Mouse (Mus musculus): ENCODE measurements at regions not wholly inside any gene's neighbourhood (a gene's known extent, or its start where the extent isn't known, plus 50 kb on each side); places are given as distances from the start of the nearest gene placed in this dataset.

DNA sequence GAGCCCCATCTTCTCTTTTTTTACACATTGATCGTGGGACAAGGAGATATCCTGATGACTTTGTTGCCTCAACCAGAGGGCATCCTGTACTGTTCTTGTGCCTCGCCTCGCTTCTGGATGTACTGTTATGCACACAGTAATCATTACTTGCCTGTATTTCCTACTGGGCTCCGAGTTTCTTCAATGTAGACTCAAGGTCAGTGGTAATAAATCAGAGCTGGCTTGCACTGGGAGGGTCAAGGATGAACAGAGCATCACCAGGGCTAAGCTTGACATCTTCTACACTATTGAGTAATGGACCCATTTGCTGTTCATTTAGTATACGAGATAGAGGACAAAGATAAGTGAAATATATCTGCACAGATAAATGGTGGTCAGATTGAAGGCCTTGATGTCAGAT, 295.1 kb upstream of the Igfbp3 start:
- no peak for DNase-seq (ENCODE audit: low spot score)

DNA sequence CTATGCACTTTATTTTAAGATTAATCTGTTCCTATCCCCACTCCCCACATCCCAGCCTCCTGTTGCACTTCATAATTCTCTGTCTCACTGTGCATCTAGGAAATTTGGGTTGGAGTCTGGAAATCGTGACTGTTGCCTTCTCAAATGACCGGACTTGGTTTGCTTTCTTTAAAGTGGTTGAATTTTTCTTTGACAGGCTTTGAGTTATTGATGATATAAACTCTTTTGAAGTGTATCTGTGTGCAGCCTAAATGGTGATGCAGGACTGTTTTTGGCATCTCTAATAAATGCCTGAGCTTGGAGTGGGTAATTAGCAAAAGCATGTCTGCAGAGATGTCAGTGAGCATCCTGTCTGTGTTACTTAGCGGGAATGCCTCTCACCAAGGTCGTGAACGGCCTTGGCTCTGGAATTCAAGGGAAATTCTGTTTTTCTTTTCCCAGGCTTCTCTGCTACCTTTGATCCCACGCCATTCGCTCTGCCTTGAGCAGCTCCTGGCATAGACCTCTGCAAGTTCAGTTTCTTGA, 292.8 kb upstream of the Igfbp3 start:
- DNase-seq (ENCODE audit: low spot score): no peak

DNA sequence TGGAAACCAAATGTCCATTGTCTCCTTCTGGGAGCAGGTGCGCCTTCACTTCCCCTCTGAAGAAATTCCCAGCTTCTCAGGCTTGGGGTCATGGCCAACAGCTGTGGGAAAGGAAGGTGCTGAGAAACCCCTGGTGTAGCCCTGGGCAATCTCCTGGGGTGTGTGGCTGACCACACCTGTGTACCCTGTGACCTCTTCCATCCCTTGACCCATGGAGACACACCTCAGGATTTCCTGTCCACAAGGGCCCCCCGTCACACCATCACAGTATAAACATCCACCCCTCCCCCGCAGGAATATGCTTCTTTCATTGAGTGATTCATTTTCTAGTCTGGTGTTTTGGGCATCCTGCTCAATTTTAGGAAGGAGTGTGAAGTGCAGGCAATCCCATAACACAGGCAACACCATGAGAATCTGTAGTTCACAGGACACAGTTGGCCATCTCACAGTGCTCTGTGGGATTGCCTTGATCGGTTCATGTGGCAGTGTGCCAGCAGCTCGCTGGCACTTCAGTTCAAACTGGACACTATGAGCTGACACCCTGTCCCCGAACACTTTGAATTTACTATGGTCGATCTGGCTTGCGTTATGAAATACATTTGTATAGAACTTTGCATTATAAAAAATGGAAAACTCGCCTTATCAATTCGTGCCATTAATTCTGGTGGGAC, 291.1 kb upstream of the Igfbp3 start:
- DNase-seq (ENCODE audit: low spot score): no peak

DNA sequence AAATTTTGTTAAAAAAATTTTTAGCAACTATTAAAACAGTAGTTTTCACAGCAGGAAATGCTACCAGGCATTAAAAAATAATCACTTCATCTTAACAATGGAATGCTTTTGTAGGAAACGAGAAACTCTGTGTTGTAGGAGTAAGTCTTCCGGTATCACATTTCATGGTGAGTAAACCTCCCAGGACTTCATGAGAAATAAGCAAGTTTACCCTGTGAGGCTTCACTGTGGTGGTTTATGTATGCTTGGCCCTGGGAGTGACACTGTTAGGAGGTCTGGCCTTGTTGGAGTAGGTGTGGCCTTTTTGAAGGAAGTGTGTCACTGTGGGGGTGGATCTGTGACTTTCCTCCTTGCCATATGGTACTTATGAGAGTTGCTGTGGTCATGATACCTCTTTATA, 289.0 kb upstream of the Igfbp3 start:
- DNase-seq (ENCODE audit: low spot score): no peak

DNA sequence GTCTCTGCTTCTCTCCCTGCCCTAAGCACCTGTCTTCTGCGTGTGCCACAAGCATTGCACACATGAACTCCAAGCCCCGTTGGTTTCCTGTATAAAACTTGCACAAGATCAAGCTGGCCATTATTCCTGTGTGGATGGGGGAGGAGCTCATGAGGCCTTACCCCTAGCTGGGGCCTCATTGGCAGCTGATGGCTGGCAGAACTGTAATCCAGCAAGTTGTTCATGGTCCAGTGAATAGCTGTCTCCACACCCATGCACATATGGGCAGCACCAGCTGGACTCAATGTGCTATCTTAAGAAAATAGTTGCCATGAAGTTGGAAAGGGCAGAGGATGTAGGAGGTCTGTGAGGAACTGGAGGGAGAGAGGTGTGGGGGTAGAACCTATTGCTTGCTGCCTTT, 288.3 kb upstream of the Igfbp3 start:
- no peak for DNase-seq (ENCODE audit: low spot score)

DNA sequence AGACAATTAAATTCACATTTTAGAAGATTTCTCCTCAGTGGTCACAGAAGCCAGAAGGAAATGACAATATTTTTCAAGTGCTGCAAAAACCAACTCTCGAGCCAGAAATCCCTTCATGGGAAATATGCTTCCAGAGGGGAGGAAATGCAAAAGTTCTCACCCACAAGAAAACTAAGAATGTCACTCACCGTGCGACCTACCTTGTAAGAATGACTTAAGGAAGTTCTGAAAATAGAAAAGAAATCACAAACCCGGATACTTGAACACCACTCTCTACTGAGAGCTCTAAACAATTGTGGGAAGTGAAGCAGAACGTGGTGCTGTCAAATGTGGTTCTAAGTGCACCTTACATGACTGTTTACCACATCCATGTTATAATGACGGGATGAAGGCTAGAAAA, 284.1 kb upstream of the Igfbp3 start:
- no peak for DNase-seq (ENCODE audit: low spot score)

DNA sequence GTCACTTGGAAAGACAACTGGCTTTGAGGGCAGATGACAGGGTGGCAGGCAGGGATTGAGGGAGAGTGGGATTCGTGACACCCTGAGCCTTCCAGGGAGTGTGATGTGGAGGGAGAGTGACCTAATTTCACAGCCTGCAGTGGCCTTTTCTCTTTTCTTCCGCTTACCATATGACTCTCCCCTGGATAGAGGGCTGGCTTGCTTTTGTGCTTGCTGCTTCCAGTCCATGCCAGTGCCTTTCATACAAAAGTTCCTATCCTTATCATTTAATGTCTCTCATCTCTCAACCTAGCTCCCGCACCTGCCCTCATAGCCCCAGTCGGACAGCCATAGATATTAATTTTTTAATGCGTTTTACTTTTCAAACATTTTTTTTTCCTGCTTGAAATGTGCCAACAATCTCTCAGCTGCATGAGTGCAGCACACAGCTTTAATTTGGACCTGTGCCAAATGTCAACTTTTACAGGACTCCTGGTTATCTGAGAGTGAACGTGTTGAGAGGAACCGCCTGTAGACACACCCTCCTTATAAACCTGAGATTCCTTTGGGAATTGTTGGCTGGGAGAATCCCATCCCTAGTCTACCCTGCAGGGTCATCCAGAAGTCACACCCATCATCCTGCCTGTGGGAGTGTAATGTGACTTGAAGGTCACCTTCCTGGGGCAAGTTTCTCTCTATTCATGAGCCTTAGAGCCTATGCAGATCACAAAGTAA, 260.3 kb upstream of the Igfbp3 start:
- no peak for DNase-seq (ENCODE audit: low spot score)

DNA sequence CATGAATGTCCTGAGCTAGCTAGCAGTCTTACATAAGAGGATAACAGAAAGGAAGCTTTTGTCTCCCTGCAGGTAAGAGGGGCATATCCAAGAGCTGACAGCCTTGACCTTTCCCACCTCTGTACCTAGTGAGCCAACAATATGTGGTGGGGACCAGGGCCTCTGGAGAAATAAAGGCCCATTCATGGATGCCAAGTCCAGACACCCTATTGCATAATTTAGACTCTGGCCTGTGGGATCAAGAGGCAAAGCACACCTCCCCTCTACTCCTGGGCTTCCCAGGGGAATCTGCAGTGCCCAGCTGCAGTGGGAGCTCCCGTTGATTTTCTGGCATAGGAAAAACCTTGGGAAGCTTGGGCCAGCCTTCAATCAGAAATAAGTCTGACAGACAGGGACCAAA, 251.8 kb upstream of the Igfbp3 start:
- DNase-seq (ENCODE audit: low spot score): no peak

DNA sequence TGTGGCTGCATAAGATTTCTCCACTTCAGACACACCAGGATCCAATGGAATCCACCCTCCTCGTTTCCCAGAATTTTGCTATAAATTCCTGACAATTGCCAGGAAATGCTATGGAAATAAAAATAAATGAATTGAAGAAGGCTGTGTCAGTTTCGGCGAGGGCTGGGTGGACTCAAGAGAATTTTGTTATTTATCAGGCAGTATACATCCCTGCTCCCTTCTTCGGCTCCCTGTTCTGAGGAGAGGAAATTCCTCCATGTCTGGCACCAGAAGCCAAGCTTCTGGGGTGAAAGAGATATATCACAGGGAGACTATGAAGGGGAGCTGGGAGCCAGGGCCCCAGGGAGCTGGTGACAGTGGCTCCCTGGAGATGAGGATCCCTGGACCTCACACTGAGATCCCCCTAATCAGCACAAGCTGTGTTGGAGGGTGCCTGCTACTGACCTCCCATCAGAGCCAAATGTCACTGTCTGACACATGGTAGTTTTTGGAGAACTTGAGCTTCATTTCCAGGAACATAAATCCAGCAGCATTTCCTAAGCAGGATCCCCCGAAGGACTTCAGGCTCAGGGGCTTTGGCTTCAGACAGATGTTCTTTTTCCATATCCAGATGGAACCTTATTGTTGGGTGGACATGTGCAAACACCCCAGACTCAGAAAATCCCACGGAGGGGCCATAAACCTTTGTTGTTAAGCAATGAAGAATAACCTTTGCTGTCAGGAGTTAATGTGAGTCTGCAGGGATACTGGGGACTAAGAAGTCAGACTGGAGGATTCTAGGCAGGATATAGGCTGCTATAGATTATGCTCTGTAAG, 248.4 kb upstream of the Igfbp3 start:
- DNase-seq (ENCODE audit: low spot score): no peak

DNA sequence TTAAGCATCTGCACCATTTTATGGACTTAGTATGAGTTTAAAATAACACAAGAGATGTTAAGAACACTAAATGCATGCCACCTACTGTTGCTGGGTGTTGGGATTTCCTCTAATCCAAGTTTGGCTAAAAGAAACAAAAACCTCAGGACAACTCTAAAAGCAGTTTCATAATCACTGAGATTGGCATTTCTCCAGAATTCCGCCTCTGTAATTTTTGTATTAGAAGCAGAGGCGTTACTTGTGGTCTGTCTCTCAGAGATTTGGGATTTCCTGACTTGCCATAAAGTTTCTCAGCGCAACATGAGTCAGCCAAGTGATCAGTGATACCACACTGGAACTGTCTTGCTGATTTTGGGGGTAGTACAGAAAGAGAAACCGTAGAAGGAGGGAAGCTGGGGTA, 238.0 kb upstream of the Igfbp3 start:
- DNase-seq (ENCODE audit: low spot score): no peak

DNA sequence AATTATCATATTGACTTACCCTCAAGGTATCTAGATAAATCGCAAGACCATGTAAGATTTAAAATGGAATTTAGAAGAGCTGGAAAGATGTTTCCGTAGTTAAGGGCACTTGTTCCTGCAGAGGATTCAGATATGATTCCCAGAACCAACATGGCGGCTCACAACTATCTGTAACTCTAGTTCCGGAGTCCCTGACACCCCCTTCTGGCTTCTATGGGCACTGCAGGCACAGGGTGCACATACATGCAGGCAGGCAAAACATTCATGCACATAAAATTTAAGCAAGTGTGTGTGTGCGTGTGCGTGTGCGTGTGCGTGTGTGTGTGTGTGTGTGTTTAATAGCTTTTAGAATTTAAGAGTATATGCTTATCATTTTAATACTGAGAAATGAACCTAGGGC, 230.8 kb upstream of the Igfbp3 start:
- DNase-seq (ENCODE audit: low spot score): no peak

DNA sequence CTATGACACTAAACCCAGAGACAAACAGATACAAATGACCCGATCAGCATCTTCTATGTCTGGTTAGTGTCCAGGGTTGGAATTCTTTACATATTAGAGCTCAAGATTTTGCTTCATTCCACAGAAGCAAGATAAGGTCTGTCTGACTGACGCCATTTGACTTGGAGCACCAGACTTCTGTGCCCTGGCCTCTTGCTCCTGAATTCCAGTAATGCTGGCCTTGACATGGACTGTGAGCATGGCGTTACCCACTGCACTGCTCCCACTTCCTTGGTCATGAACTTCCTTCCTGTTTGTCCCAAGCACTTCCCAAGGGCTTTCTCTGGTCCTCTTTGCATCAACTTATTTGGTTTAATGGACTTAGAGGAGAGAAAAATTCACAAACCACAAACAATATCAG, 225.6 kb upstream of the Igfbp3 start:
- no peak for DNase-seq (ENCODE audit: low spot score)

DNA sequence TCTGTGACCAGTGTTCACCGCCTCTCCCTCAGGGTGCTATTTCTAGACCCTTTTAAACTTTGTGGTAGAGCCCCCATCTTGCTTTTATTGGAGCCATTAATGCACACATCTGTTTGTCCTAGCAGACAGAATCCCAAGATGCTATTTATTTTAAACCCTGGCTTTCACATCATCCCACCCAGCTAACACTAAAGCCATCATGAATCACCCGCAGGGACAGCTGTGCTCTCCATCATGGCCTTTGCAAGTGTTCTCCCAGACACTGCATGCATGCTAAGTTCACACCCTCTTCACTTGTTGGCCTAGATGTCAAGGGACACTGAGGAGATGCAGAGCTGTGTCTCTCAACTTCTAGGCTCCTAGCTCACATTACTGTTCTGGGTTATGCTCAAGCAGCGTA, 220.9 kb upstream of the Igfbp3 start:
- no peak for DNase-seq (ENCODE audit: low spot score)

DNA sequence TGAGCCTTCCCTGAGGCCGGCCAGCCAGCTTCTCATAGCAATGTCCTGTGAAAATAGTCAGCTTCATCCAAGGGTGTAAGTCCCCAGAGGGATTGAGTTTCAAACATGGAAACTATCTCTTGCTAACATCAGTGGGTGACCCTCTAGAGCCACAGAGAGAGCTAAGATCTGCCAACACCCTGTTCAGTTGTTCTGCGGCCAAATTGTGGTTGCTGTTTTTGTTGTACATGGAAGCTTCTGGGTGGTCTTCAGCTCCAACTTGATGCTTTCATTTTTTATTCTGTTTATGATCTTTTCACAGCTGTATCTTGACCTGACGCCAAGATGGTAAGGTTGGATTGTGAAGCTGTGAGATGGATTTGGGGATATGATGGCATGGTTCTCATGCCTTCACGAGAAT, 214.0 kb upstream of the Igfbp3 start:
- no peak for DNase-seq (ENCODE audit: low spot score)

DNA sequence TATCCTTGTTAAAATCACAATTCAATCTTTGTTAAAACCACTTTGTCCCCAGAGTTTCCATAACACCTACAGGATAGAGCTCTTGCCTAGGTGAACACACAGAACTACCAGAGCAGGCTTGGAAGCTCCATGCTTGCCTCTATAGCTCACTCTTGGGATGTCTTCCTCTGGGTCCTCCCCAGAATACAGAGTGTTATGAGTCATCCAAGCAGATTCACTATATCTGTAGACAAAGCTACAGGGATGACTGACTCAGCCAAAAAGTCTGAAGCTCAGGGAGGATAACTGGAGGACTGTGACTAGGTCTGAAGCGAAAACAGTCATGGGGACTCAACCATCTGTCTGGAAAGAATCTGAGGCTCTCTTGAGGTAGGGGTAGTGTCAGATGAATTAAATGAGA, 211.5 kb upstream of the Igfbp3 start:
- no peak for DNase-seq (ENCODE audit: low spot score)

DNA sequence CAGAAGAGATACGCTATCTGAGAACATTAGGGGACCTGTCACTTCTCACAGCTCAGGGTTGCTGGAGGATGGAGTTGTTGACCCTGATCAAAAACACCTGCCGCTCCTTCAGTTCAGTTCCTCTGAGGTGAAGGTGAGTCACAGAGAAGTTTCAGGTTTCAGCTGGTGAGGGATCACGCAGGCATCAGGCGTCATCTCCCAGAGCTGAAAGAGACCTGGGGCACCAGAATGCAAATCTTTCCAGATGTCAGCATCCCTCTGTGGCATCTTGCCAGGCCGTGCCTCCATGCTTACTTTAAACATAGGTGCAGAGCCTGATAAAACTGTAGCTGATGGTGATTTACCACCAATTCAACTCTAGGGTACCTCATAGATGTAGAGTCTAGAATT, 210.4 kb upstream of the Igfbp3 start:
- no peak for DNase-seq (ENCODE audit: low spot score)

DNA sequence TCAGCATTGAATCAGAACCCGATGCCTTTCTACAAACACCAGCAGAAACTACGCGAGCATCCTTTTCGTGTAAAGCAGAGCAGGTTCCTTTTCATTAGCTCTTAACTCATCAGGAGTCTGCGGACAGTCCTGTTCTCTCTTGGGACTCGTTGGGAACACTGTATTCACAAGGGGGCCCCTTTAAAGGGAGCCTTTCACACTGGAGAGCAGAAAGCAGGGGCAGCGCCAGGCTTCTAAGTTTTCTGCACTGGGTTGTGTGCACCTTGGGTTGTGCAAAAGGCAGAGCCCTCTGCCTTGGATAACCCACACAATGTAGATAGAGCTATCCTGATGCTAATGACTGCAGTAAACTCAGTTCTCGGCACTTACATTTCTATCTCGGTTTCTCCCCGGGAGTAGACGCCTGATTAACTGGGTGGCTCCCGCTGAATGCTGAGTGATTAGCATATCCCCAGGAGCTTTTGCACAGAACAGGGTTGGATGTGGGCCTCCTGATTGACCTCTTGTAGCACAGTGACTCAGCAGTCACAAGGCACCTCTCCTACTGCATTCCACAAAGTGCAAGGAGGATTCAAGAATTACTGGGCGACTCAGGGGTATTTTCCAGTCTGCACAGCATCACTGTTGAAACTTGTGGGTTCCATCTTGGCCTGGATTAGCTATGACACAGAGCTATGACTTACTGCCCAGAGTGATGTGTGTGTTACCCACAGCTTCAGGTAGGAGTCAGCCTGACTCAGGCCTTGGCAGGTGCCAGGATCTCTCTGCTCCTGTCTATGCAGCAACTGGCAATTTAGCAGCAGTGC, 209.8 kb upstream of the Igfbp3 start:
- no peak for DNase-seq (ENCODE audit: low spot score)

DNA sequence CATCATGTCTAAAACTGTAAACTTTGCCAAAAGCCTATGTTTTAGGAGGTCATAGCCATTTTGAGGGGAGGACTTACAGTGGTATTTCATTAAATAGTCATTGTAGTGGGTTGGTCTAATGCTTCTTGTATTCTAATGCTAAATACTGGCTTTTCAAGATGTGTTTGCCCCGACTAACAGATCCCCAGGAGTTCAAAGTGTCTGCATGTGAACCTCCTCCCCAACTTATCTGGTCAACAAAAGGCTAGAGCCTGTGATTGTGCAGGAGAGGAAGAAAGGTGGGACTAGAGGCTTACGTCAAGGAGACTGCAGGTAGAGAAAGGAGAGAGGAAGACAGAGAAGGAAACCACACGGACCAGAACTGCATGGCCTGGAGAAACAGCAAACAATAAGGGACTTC, 198.9 kb upstream of the Igfbp3 start:
- DNase-seq (ENCODE audit: low spot score): no peak

DNA sequence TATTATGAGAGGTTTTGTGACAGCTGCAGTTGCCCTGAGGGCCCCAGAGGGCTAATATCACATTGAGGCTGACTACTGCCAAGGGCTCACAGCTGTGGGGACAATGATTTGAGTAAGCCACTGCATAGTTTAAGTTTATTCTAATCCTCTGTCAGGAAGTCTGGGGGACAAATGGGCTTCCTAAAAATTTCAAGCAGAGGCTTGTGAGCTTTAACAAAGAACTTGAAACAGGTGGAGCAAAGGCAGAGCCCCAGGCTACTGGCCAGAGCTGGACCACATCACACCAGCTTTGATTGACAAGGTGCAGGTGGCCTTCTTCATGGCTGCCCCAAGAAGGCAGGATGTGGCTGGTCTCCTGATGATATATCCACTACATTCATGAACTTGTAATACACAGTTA, 195.3 kb upstream of the Igfbp3 start:
- no peak for DNase-seq (ENCODE audit: low spot score)

DNA sequence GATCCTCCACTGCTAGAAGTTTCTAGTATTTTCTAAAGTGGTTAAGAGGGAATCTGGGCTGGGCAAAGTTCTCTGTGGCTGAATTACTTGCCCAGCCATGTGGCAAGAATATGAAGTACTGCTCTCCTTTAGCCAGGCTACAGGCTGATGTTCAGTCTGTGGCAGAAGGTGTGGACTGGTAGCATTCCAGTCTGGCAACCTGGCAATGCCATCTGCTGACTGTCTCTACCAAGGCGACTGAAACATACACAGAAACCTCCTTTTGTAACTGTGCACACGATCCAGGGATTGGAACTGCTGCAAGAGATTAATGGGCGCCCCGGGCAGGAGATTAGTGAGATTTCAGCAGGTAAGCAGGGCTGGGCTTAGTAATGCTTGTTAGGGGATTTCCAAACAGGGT, 190.9 kb upstream of the Igfbp3 start:
- no peak for DNase-seq (ENCODE audit: low spot score)

DNA sequence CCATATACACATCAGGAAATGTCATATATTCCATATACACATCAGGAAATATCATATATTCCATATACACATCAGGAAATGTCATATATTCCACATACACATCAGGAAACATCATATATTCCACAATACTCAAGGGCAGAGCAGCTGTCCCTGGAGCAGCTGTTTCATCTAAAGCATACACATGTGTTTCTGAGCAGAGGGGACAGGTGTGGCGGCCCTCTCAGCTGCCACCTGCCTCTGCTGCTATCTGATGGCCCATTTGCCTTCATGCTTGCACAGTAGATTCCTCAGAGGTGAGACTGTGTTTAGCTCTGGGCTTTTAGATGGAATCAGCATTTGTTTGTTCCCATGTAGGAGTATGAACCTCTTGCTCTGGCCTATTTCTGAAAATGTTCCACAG, 158.1 kb upstream of the Igfbp3 start:
- DNase-seq (ENCODE audit: low spot score): no peak

DNA sequence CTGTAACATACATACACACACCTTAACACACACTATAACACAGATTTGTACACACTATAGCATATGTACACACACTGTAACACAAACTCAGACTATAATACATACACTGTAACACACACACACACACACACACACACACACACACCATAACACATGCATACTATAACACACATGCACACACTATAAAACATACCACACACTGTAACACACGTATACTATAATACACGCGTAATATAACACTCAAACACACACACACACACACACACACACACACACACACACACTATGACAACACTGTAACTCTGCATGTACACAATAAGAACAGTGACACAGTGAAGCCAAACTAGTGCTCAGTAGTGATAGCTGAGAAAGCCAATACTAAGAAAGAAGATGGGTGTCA, 147.7 kb upstream of the Igfbp3 start:
- no peak for DNase-seq (ENCODE audit: low spot score)
